Mouse (Mus musculus): Measurements from ENCODE around the gene Susd4.

The Susd4 gene

GRCm38 (mm10) chr1:182787030-182787429 lies 23.4 kb downstream of the Susd4 start:
- no peak for DNase-seq (ENCODE audit: low spot score)

GRCm38 (mm10) chr1:182788896-182789295 lies 25.2 kb downstream of the Susd4 start:
- DNase-seq (ENCODE audit: low spot score), result peak; percentile 5

- no peak for DNase-seq (ENCODE audit: low spot score)
Measured at GRCm38 (mm10) chr1:182792521-182793071, 28.9 kb downstream of the Susd4 start.

GRCm38 (mm10) chr1:182794221-182794620 lies 30.6 kb downstream of the Susd4 start:
- no peak for DNase-seq (ENCODE audit: low spot score)

- DNase-seq (ENCODE audit: low spot score), result no peak
Measured at GRCm38 (mm10) chr1:182794628-182795027, 31.0 kb downstream of the Susd4 start.

GRCm38 (mm10) chr1:182797048-182797447 lies 33.4 kb downstream of the Susd4 start:
- DNase-seq (ENCODE audit: low spot score), result no peak

GRCm38 (mm10) chr1:182801590-182801989 lies 37.9 kb downstream of the Susd4 start:
- no peak for DNase-seq (ENCODE audit: low spot score)

- no peak for DNase-seq (ENCODE audit: low spot score)
Measured at GRCm38 (mm10) chr1:182802891-182803290, 39.2 kb downstream of the Susd4 start.

GRCm38 (mm10) chr1:182813991-182814390 lies 50.3 kb downstream of the Susd4 start:
- no peak for DNase-seq (ENCODE audit: low spot score)

- DNase-seq (ENCODE audit: low spot score), result no peak
Measured at GRCm38 (mm10) chr1:182814566-182814965, 50.9 kb downstream of the Susd4 start.

GRCm38 (mm10) chr1:182817106-182817505 lies 53.4 kb downstream of the Susd4 start:
- no peak for DNase-seq (ENCODE audit: low spot score)

GRCm38 (mm10) chr1:182817624-182818023 lies 54.0 kb downstream of the Susd4 start:
- DNase-seq (ENCODE audit: low spot score), result no peak

GRCm38 (mm10) chr1:182818931-182819330 lies 55.3 kb downstream of the Susd4 start:
- no peak for DNase-seq (ENCODE audit: low spot score)

GRCm38 (mm10) chr1:182822729-182823128 lies 59.1 kb downstream of the Susd4 start:
- DNase-seq (ENCODE audit: low spot score), result no peak

GRCm38 (mm10) chr1:182823723-182824421 lies 60.2 kb downstream of the Susd4 start:
- no peak for DNase-seq (ENCODE audit: low spot score)

GRCm38 (mm10) chr1:182826557-182826956 lies 62.9 kb downstream of the Susd4 start:
- DNase-seq (ENCODE audit: low spot score), result no peak

- DNase-seq (ENCODE audit: low spot score), result no peak
Measured at GRCm38 (mm10) chr1:182838061-182838460, 74.4 kb downstream of the Susd4 start.

- no peak for DNase-seq (ENCODE audit: low spot score)
Measured at GRCm38 (mm10) chr1:182839332-182839929, 75.8 kb downstream of the Susd4 start.

GRCm38 (mm10) chr1:182840011-182840410 lies 76.4 kb downstream of the Susd4 start:
- no peak for DNase-seq (ENCODE audit: low spot score)

GRCm38 (mm10) chr1:182840606-182841005 lies 76.9 kb downstream of the Susd4 start:
- no peak for DNase-seq (ENCODE audit: low spot score)

- no peak for DNase-seq (ENCODE audit: low spot score)
Measured at GRCm38 (mm10) chr1:182849556-182849955, 85.9 kb downstream of the Susd4 start.

GRCm38 (mm10) chr1:182850080-182850479 lies 86.4 kb downstream of the Susd4 start:
- no peak for DNase-seq (ENCODE audit: low spot score)

- no peak for DNase-seq (ENCODE audit: low spot score)
Measured at GRCm38 (mm10) chr1:182852158-182852557, 88.5 kb downstream of the Susd4 start.

- no peak for DNase-seq (ENCODE audit: low spot score)
Measured at GRCm38 (mm10) chr1:182856636-182857035, 93.0 kb downstream of the Susd4 start.

Data from ovary, adult 18-20 months (tissue).